Mouse (Mus musculus) R1 (cell line): ENCODE results near the gene Cdh3.
"Not testable (repeated sequence)": the region's sequence is repeated elsewhere in the genome, so short reads cannot be mapped to it uniquely, and the experiment has no call there.

ENCODE experiments used
- DNase-seq: peaks from one replicate; pipeline ENCODE4 v3.0.0-alpha.2; 2018; ENCODE audit warnings: low read depth, low spot score

Cdh3 gene

GRCm38 (mm10) chr8:106571551-106572172 is 61.0 kb downstream of the Cdh3 start:
- DNase-seq = no peak

- DNase-seq = not testable (repeated sequence)
Observed at GRCm38 (mm10) chr8:106572175-106572574, 61.5 kb downstream of the Cdh3 start.

- not testable (repeated sequence) for DNase-seq
Observed at GRCm38 (mm10) chr8:106573168-106573567, 62.5 kb downstream of the Cdh3 start, which contains the start of gene Gm10073. TSS of gene Gm10073 (minus strand) at chr8:106573461.

GRCm38 (mm10) chr8:106574283-106574682 is 63.6 kb downstream of the Cdh3 start:
- DNase-seq = no peak

- no peak for DNase-seq
Observed at GRCm38 (mm10) chr8:106576849-106577555, 66.3 kb downstream of the Cdh3 start.

GRCm38 (mm10) chr8:106579510-106579909 is 68.8 kb downstream of the Cdh3 start:
- no peak for DNase-seq

- no peak for DNase-seq
Observed at GRCm38 (mm10) chr8:106581344-106582088, 70.8 kb downstream of the Cdh3 start.

GRCm38 (mm10) chr8:106584942-106585670 is 74.4 kb downstream of the Cdh3 start:
- DNase-seq = no peak

GRCm38 (mm10) chr8:106585671-106586037 is 75.0 kb downstream of the Cdh3 start:
- no peak for DNase-seq

GRCm38 (mm10) chr8:106586896-106587295 is 76.2 kb downstream of the Cdh3 start:
- peak; percentile 80 for DNase-seq

GRCm38 (mm10) chr8:106588443-106589431 is 78.0 kb downstream of the Cdh3 start:
- no peak for DNase-seq

- DNase-seq = no peak
Observed at GRCm38 (mm10) chr8:106592458-106592857, 81.8 kb downstream of the Cdh3 start.

- DNase-seq = peak; percentile 57
Observed at GRCm38 (mm10) chr8:106595623-106596022, 84.9 kb downstream of the Cdh3 start.

- no peak for DNase-seq
Observed at GRCm38 (mm10) chr8:106597067-106597466, 86.4 kb downstream of the Cdh3 start.

GRCm38 (mm10) chr8:106599265-106599979 is 88.7 kb downstream of the Cdh3 start:
- DNase-seq = peak; percentile 86

- peak; percentile 92 for DNase-seq
Observed at GRCm38 (mm10) chr8:106603131-106603819, 92.6 kb downstream of the Cdh3 start, which contains the start of gene Cdh1. TSS of gene Cdh1 (plus strand) at chr8:106603351.

- peak; percentile 77 for DNase-seq
Observed at GRCm38 (mm10) chr8:106603933-106604332, 93.2 kb downstream of the Cdh3 start.

- DNase-seq = no peak
Observed at GRCm38 (mm10) chr8:106605657-106606056, 95.0 kb downstream of the Cdh3 start.

- DNase-seq = peak; percentile 17
Observed at GRCm38 (mm10) chr8:106606121-106606520, 95.4 kb downstream of the Cdh3 start.
